21 mouse cellular contexts compared by ENCODE assay signal in genomic region chr4:118238666-118239065, GRCm38 (mm10). TPM values are rescaled to one million over a fixed set of nuclear protein-coding genes. Genes with fewer than 3 reads are reported as not detected.
DNase-seq lines count a peak whose midpoint lies in the region; ATAC-seq and TF ChIP-seq lines count a peak whose summit lies in the region.
"Had no signal": no experiment of that assay in that cellular context is flagged by ENCODE, and none has a peak within 500 bp of the region (broad histone marks: within the 10 kb centered on the region; RNA-seq: fewer than 3 reads in every experiment).

No protein-coding gene starts in this region.

- no peak for DNase-seq in hindbrain, postnatal 0 days (ENCODE audit: low spot score)
- peak; percentile 73 for DNase-seq in kidney, adult 2 months
- peak; percentile 26 for DNase-seq in kidney, postnatal 14 days
- DNase-seq in thymus, postnatal 14 days: no peak
- DNase-seq in cerebellum, postnatal 36 days: no peak
- DNase-seq: adrenal gland, adult 2 months; adrenal gland, postnatal 25 days; cerebellum, adult 18-20 months; cerebellum, adult 9-11 months; embryo, embryonic 11 days; gastrocnemius, adult 2 months; gastrocnemius, postnatal 36 days; heart, adult 11 months; heart, postnatal 10 days had no signal

- H3K27ac ChIP-seq in hindbrain, embryonic 13.5 days: 0 out of 2 replicates have a peak overlapping the region, but pooled peaks have one; percentile 9
- H3K27ac ChIP-seq in hindbrain, postnatal 0 days: no peak overlapping the region
- H3K27ac ChIP-seq in kidney, adult 2 months (ENCODE audit: insufficient read depth, low read depth, low read length): peak overlapping the region; percentile 47; the same call in 1 of the 2 replicates
- no peak overlapping the region for H3K27ac ChIP-seq in kidney, embryonic 16.5 days (ENCODE audit: low read length)
- H3K27ac ChIP-seq in kidney, embryonic 14.5 days (ENCODE audit: low read depth, low read length): no peak overlapping the region
- H3K27ac ChIP-seq: embryonic facial prominence, embryonic 12.5 days; forebrain, embryonic 13.5 days; gastrocnemius, adult 2 months; heart, embryonic 13.5 days; hindbrain, embryonic 14.5 days had no signal

- no peak overlapping the region for H3K4me2 ChIP-seq in hindbrain, embryonic 13.5 days
- H3K4me2 ChIP-seq in hindbrain, postnatal 0 days (ENCODE audit: low read depth, low read length): no peak overlapping the region
- no peak overlapping the region for H3K4me2 ChIP-seq in kidney, embryonic 16.5 days (replicated peaks; ENCODE audit: low read depth, low read length)
- H3K4me2 ChIP-seq in kidney, embryonic 14.5 days (replicated peaks; ENCODE audit: low read depth, low read length): no peak overlapping the region
- H3K4me2 ChIP-seq: embryonic facial prominence, embryonic 12.5 days; forebrain, embryonic 13.5 days; heart, embryonic 13.5 days; hindbrain, embryonic 14.5 days had no signal

- no peak for TF ChIP-seq CTCF in hindbrain, postnatal 0 days (IDR thresholded peaks at IDR 0.05; ENCODE audit: low read depth)
- no peak for TF ChIP-seq CTCF in kidney, adult 2 months (conservative IDR thresholded peaks at IDR 0.05; ENCODE audit: insufficient read depth, insufficient read length, low read depth, low read length)

- H3K9ac ChIP-seq in hindbrain, embryonic 13.5 days: no peak overlapping the region; the same call in 1 of the 2 replicates
- no peak overlapping the region for H3K9ac ChIP-seq in hindbrain, postnatal 0 days (replicated peaks; ENCODE audit: low read length)
- H3K9ac ChIP-seq in kidney, embryonic 16.5 days (replicated peaks; ENCODE audit: low read length): no peak overlapping the region
- H3K9ac ChIP-seq in kidney, embryonic 14.5 days (ENCODE audit: low read depth, low read length): no peak overlapping the region
- H3K9ac ChIP-seq: embryonic facial prominence, embryonic 12.5 days; forebrain, embryonic 13.5 days; heart, embryonic 13.5 days; hindbrain, embryonic 14.5 days had no signal

- H3K4me1 ChIP-seq in hindbrain, embryonic 13.5 days (replicated peaks): peaks cover 7% of the 10 kb centered on the region
- no peaks in the 10 kb centered on the region for H3K4me1 ChIP-seq in hindbrain, postnatal 0 days (ENCODE audit: insufficient read depth, low read length)
- peaks cover 29% of the 10 kb centered on the region for H3K4me1 ChIP-seq in kidney, adult 2 months (ENCODE audit: control insufficient read depth, insufficient read depth, low read length)
- peaks cover 23% of the 10 kb centered on the region for H3K4me1 ChIP-seq in kidney, embryonic 16.5 days (ENCODE audit: insufficient read depth, low read length)
- 0 out of 2 replicates have a peak, but pooled peaks cover 13% of the 10 kb centered on the region for H3K4me1 ChIP-seq in kidney, embryonic 14.5 days (ENCODE audit: control insufficient read depth, insufficient read depth, low read length)
- H3K4me1 ChIP-seq: embryonic facial prominence, embryonic 12.5 days had no signal

- 98% methylated on average over 6 of the region's 6 CpGs for WGBS in hindbrain, embryonic 13.5 days
- WGBS in hindbrain, postnatal 0 days: 81% methylated on average over 6 of the region's 6 CpGs
- 56% methylated on average over 6 of the region's 6 CpGs for WGBS in kidney, adult 2 months
- 64% methylated on average over 6 of the region's 6 CpGs for WGBS in kidney, embryonic 16.5 days
- 70% methylated on average over 6 of the region's 6 CpGs for WGBS in kidney, embryonic 14.5 days

- H3K9me3 ChIP-seq in hindbrain, embryonic 13.5 days: no peaks in the 10 kb centered on the region
- no peaks in the 10 kb centered on the region for H3K9me3 ChIP-seq in hindbrain, postnatal 0 days (ENCODE audit: low read length)
- H3K9me3 ChIP-seq in kidney, embryonic 16.5 days (ENCODE audit: low read length): no peaks in the 10 kb centered on the region
- H3K9me3 ChIP-seq in kidney, embryonic 14.5 days (ENCODE audit: control insufficient read depth, low read length): no peaks in the 10 kb centered on the region
- H3K9me3 ChIP-seq: embryonic facial prominence, embryonic 12.5 days; forebrain, embryonic 13.5 days; heart, embryonic 13.5 days had no signal

- peaks cover 62% of the 10 kb centered on the region for H3K36me3 ChIP-seq in hindbrain, embryonic 13.5 days
- peaks cover 43% of the 10 kb centered on the region; the same call in 1 of the 2 replicates for H3K36me3 ChIP-seq in hindbrain, postnatal 0 days (ENCODE audit: insufficient read depth, low read length)
- no peaks in the 10 kb centered on the region for H3K36me3 ChIP-seq in kidney, adult 2 months (ENCODE audit: control insufficient read depth, insufficient read depth, low read length)
- peaks cover 34% of the 10 kb centered on the region for H3K36me3 ChIP-seq in kidney, embryonic 16.5 days (ENCODE audit: insufficient read depth, low read length)
- peaks cover 45% of the 10 kb centered on the region for H3K36me3 ChIP-seq in kidney, embryonic 14.5 days (ENCODE audit: control insufficient read depth, insufficient read depth, low read length)

- no peak overlapping the region for H3K4me3 ChIP-seq in hindbrain, embryonic 13.5 days
- no peak overlapping the region for H3K4me3 ChIP-seq in hindbrain, postnatal 0 days (ENCODE audit: low read length)
- H3K4me3 ChIP-seq in kidney, adult 2 months (ENCODE audit: insufficient read depth, low read depth, low read length): no peak overlapping the region
- H3K4me3 ChIP-seq in kidney, embryonic 16.5 days (ENCODE audit: low read length): no peak overlapping the region
- no peak overlapping the region for H3K4me3 ChIP-seq in kidney, embryonic 14.5 days (ENCODE audit: low read length)
- H3K4me3 ChIP-seq: embryonic facial prominence, embryonic 12.5 days; forebrain, embryonic 13.5 days; gastrocnemius, adult 2 months; heart, embryonic 13.5 days had no signal

- ATAC-seq in hindbrain, embryonic 13.5 days (ENCODE audit: low FRiP score): no peak
- no peak for ATAC-seq in hindbrain, postnatal 0 days
- ATAC-seq in kidney, embryonic 16.5 days (ENCODE audit: low FRiP score, low TSS enrichment): no peak
- peak; percentile 18; the same call in 1 of the 2 replicates for ATAC-seq in kidney, embryonic 14.5 days (ENCODE audit: low FRiP score, low TSS enrichment)
- ATAC-seq: forebrain, embryonic 13.5 days had no signal

- no peaks in the 10 kb centered on the region for H3K27me3 ChIP-seq in hindbrain, embryonic 13.5 days
- H3K27me3 ChIP-seq in hindbrain, postnatal 0 days (ENCODE audit: insufficient read depth, low read length): no peaks in the 10 kb centered on the region
- H3K27me3 ChIP-seq in kidney, adult 2 months (replicated peaks; ENCODE audit: control insufficient read depth, insufficient read depth, low read length): no peaks in the 10 kb centered on the region
- H3K27me3 ChIP-seq in kidney, embryonic 16.5 days (ENCODE audit: insufficient read depth, low read length): no peaks in the 10 kb centered on the region
- no peaks in the 10 kb centered on the region for H3K27me3 ChIP-seq in kidney, embryonic 14.5 days (ENCODE audit: control insufficient read depth, insufficient read depth, low read length)
- H3K27me3 ChIP-seq: embryonic facial prominence, embryonic 12.5 days; forebrain, embryonic 13.5 days; heart, embryonic 13.5 days had no signal

- no peak for TF ChIP-seq POLR2A in kidney, adult 2 months (IDR thresholded peaks at IDR 0.05; ENCODE audit: low read depth, low read length)

RNA-seq across cellular contexts. Expression of gene Ptprf, which starts 52.5 kb away (rescaled TPM):
- polyA plus RNA-seq in hindbrain, embryonic 13.5 days (2015; fragmentation: Nextera tagmentation; extraction: Ambion mirVana): 79.7 and 82.0 TPM in 2 replicates
- total RNA-seq in hindbrain, postnatal 0 days (2014; rRNA removed): 178 and 196 TPM in 2 replicates
- polyA plus RNA-seq in hindbrain, postnatal 0 days (2015; fragmentation: Nextera tagmentation; extraction: Ambion mirVana): 39.2 and 44.4 TPM in 2 replicates
- 89.9 and 114 TPM in 2 replicates for polyA plus RNA-seq in kidney, adult 2 months (2012; rRNA removed)
- polyA plus RNA-seq in kidney, embryonic 16.5 days (2015; fragmentation: Nextera tagmentation; extraction: Ambion mirVana): 72.6 and 73.7 TPM in 2 replicates
- 53.3 and 68.1 TPM in 2 replicates for polyA plus RNA-seq in kidney, embryonic 14.5 days (2014; fragmentation: Nextera tagmentation; extraction: Ambion mirVana)

RNA-seq across cellular contexts. Expression of gene Kdm4a, which starts 58.8 kb away (rescaled TPM):
- 52.0 and 55.1 TPM in 2 replicates for polyA plus RNA-seq in hindbrain, embryonic 13.5 days (2015; fragmentation: Nextera tagmentation; extraction: Ambion mirVana)
- 87.1 and 93.7 TPM in 2 replicates for total RNA-seq in hindbrain, postnatal 0 days (2014; rRNA removed)
- polyA plus RNA-seq in hindbrain, postnatal 0 days (2015; fragmentation: Nextera tagmentation; extraction: Ambion mirVana): 32.5 and 33.6 TPM in 2 replicates
- polyA plus RNA-seq in kidney, adult 2 months (2012; rRNA removed): 31.9 and 34.0 TPM in 2 replicates
- polyA plus RNA-seq in kidney, embryonic 16.5 days (2015; fragmentation: Nextera tagmentation; extraction: Ambion mirVana): 40.5 and 40.9 TPM in 2 replicates
- 35.2 and 58.8 TPM in 2 replicates for polyA plus RNA-seq in kidney, embryonic 14.5 days (2014; fragmentation: Nextera tagmentation; extraction: Ambion mirVana)

Comparison
In these comparisons a context has a peak if more than half of its experiments do, and no peak if none do; other contexts are left out.
1. H3K27ac ChIP-seq: peak in hindbrain, embryonic 13.5 days (single experiment) and kidney, adult 2 months (single experiment); none in hindbrain, postnatal 0 days (single experiment), kidney, embryonic 16.5 days (single experiment) and kidney, embryonic 14.5 days (single experiment).
2. DNase-seq: peak in kidney, adult 2 months (single experiment) and kidney, postnatal 14 days (single experiment); none in hindbrain, postnatal 0 days (single experiment), thymus, postnatal 14 days (single experiment) and cerebellum, postnatal 36 days (0 of 2).